Mouse (Mus musculus) bone marrow, adult 2 months (tissue): Measurements from ENCODE around the gene Elovl3.

Source experiments
- CTCF ChIP-seq: fragments of 200-500 bp; IDR thresholded peaks from 2 replicates; pipeline ENCODE4 v1.5.1; 2011; ENCODE audit warnings: low read length, control low read depth; ENCODE audit not compliant: control insufficient read depth, insufficient read depth
- POLR2A ChIP-seq: fragments of 200-500 bp; IDR thresholded peaks from 2 replicates; pipeline ENCODE4 v1.6.1; 2011; ENCODE audit warnings: low read depth, mild to moderate bottlenecking, control low read depth, low read length, borderline replicate concordance; ENCODE audit not compliant: control insufficient read depth

GRCm38 (mm10) chr19:46169913-46170312 is 38.2 kb downstream of the Elovl3 start:
- TF ChIP-seq CTCF, result no peak
- TF ChIP-seq POLR2A, result no peak
